Mouse (Mus musculus): ENCODE measurements around the gene Ifit2.
"Not testable (repeated sequence)": the region's sequence is repeated elsewhere in the genome, so short reads cannot be mapped to it uniquely, and the experiment has no call there.

Gene Ifit2

DNA sequence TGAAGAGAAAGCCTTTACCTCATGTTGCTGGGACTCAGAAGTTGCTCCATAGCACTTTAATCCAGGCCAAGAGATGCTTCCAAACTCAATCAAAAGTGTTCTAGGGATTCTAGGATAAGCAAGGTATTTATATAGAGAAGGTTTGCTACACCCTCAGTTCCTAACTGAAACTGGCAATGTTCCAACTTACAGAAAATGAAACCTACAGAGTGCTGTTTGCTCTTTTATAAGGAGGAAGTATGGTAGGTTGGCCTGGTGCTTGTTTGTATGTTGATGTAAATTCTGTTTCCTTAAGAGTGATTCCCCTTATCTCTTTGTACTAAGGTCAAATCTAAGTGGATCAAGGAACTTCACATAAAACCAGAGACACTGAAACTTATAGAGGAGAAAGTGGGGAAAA lies 48.8 kb downstream of the Ifit2 start:
- not testable (repeated sequence) for DNase-seq

DNA sequence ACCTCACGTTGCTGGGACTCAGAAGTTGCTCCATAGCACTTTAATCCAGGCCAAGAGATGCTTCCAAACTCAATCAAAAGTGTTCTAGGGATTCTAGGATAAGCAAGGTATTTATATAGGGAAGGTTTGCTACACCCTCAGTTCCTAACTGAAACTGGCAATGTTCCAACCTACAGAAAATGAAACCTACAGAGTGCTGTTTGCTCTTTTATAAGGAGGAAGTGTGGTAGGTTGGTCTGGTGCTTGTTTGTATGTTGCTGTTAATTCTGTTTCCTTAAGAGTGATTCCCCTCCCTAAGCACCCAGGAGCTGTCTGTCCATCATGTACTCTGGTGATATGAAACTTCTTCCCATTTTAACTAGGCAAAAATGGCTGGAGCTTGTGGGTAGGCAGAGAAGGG lies 51.4 kb downstream of the Ifit2 start, which contains the start of gene Ifit1bl1:
TSS of gene Ifit1bl1 (minus strand) at position 69 of the 400 bp plus-strand sequence.
- DNase-seq: not testable (repeated sequence)

GRCm38 (mm10) chr19:34605472-34605871 lies 55.0 kb downstream of the Ifit2 start:
- DNase-seq: no peak

DNA sequence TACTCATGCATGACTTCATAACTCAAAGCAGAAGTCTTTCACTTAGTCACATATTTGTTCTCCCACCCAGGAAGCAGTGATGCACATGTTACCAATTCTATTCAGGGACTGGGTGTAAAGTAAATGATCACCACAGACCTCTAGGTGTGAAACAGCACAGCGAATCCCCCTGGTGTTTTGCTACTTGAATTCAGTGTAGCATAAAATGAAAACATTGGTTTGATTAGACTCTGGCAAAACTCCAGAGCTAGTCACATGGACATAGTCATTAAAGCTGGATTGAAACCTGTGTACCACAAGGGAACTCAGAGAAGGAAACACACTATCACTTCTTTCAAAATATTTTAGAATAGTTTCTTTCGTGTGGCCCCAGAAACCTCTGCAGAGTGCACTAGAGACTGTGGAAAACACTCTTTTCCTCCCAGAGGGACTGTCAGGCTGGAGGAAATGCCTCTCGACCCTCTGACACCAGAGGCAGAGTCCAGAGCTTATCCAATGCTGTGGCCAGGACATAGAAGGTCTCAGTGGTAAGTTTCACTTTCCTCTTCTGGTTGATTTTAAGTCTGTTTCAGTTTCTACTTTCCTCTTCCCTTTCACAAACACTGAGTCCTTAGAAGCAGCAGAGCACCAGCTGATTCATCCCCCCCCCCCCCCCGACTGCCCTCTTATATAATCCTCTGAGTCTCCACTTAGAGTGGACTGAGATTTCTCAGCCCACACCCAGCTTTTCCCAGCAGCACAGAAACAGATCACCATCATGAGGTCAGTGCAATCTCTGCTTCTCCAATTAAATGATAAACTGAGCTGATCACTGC lies 57.0 kb downstream of the Ifit2 start, which contains the start of gene Ifit3b:
TSS of gene Ifit3b (plus strand) at position 734 of the 815 bp plus-strand sequence.
- DNase-seq: peak; percentile 73

- DNase-seq: not testable (repeated sequence)
Observed at GRCm38 (mm10) chr19:34610118-34610517, 59.6 kb downstream of the Ifit2 start.

DNA sequence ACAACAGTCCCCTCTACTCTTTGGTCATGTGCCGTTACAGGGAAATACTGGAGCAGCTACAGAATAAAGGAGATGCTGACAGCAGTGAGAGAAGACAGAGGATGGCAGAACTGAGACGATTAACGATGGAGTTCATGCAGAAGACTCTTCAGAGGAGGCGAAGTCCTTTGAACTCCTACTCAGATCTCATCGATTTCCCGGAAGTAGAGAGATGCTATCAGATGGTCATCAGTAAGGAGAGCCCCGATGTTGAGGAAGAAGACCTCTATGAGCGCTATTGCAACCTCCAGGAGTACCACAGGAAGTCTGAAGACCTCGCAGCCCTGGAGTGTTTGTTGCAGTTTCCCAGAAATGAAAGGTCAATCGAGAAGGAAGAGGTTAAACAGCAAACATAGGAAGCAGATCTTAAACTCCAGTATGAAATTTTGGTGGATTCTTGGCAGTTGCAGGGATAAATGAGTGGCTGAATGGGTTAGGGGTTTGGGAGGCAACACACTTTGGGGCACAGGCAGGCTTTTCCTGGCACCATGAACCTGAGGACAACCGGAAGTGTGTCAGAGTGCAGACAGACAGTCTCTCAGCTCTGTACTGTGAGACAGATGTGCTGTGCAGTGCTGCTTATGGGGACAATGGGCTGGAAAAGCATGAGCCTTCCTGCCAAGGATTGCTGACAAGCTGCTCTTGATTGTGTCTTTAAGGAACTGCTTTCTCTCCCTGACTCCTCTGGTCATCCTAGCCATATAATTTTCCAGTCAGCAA lies 61.9 kb downstream of the Ifit2 start:
- not testable (repeated sequence) for DNase-seq

DNA sequence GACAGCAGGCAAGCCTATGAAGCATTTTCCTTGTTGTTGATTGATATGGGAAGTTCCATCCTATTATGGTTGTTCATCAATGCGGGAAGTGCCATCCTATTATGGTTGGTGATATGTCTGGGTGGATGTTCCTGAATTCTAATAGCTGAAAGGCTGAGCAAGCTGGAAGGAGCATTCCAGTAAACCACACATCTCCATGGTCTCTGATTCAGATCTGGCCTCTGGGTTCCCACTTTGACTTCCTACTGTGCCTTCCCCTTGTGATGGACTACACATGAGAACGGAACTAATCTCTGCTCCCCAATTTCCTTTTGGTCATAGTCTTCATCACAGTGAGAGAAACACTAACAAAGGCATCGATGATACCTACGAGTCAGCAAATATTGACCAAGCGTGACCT lies 70.4 kb downstream of the Ifit2 start:
- DNase-seq: no peak

- no peak for DNase-seq
Observed at GRCm38 (mm10) chr19:34623781-34624180, 73.3 kb downstream of the Ifit2 start.

DNA sequence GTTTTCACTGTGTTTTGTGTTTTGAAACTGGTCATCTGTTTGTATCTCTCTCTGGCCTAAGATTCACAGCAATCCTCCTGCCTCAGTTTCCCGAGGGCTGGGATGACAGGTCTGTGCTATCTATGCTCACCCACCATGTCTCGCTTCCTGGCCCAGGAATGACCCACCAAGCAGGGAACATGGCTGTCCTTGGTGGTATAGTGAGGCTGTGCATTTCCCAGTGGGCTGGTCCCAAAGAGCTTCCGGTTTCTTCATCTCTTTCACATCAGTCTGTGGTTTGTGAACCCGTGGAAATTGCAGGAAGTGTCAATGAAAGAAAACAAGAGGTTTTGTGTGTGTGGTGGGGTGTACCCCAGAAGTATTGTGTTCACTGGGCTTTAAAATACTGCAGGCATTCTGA lies 74.2 kb downstream of the Ifit2 start:
- no peak for DNase-seq
